Mouse (Mus musculus): Measurements from ENCODE around the gene Rpl10a.

The Rpl10a gene

GRCm38 (mm10) chr17:28332113-28332914, 4.0 kb downstream of the Rpl10a start:
- POLR2A ChIA-PET: interaction anchor here (0.6 to 45.8 kb wide), 106 partner anchors 7 to 1245 kb away, joined by 3 to 990 read pairs (median 5); partner anchors contain the start of genes Fance (in 3 of the 4), Tead3 (in 3 of the 4), Ppard (in 2 of the 4) and Hmga1 (in 1 of the 4)
- CTCF ChIA-PET: interaction anchor here (0.6 to 1.8 kb wide), 10 partner anchors 9 to 704 kb away, joined by 3 to 7 read pairs (median 3); no protein-coding TSS in a partner anchor

GRCm38 (mm10) chr17:28332915-28333546, 4.8 kb downstream of the Rpl10a start:
- POLR2A ChIA-PET: interaction anchor here (0.7 to 45.8 kb wide), 27 partner anchors 8 to 195 kb away, joined by 3 to 990 read pairs (median 12); partner anchors contain the start of genes Tead3 (in 2 of the 4), Fance (in 1 of the 4), Ppard (in 1 of the 4) and Rpl10a (in 1 of the 4)
- CTCF ChIA-PET: interaction anchor here in 2 of 4 experiments (0.5 to 0.9 kb wide), 2 partner anchors 35 to 631 kb away, joined by 3 to 14 read pairs; no protein-coding TSS in a partner anchor

- CTCF ChIA-PET: interaction anchor here in 1 of 4 experiments (0.7 kb wide), 1 partner anchor 177 kb away, joined by 3 read pairs; no protein-coding TSS in a partner anchor
- POLR2A ChIA-PET: interaction anchor here in 3 of 4 experiments (0.8 to 45.8 kb wide), 5 partner anchors 8 to 18 kb away, joined by 3 to 990 read pairs (median 4); partner anchors contain the start of genes Tead3 (in 2 of the 3), Fance (in 1 of the 3), Rpl10a (in 1 of the 3) and Tulp1 (in 1 of the 3)
Measured at GRCm38 (mm10) chr17:28335267-28335666, 7.0 kb downstream of the Rpl10a start.

GRCm38 (mm10) chr17:28337547-28337946, 9.3 kb downstream of the Rpl10a start:
- POLR2A ChIA-PET: interaction anchor here in 3 of 4 experiments (0.6 to 45.8 kb wide), 11 partner anchors 6 to 786 kb away, joined by 3 to 990 read pairs (median 4); partner anchors contain the start of genes Rpl10a (in 2 of the 3), Fance (in 1 of the 3), Tead3 (in 1 of the 3) and Tulp1 (in 1 of the 3)
- CTCF ChIA-PET: interaction anchor here (0.6 to 2.1 kb wide), 16 partner anchors 12 to 1047 kb away, joined by 3 to 12 read pairs (median 5); partner anchors contain the start of genes Fance (in 1 of the 4) and Tead3 (in 1 of the 4)

- CTCF ChIA-PET: interaction anchor here in 1 of 4 experiments (3.0 kb wide), 1 partner anchor 9 kb away, joined by 8 read pairs; the partner anchor contains the start of gene Tead3
- POLR2A ChIA-PET: interaction anchor here in 3 of 4 experiments (0.7 to 45.8 kb wide), 7 partner anchors 9 to 142 kb away, joined by 3 to 990 read pairs (median 9); partner anchors contain the start of genes Rpl10a (in 2 of the 3), Fance (in 1 of the 3) and Tead3 (in 1 of the 3)
Measured at GRCm38 (mm10) chr17:28340578-28340977, 12.3 kb downstream of the Rpl10a start.

GRCm38 (mm10) chr17:28341091-28341490, 12.8 kb downstream of the Rpl10a start:
- CTCF ChIA-PET: interaction anchor here in 3 of 4 experiments (0.6 to 3.0 kb wide), 3 partner anchors 9 to 48 kb away, joined by 3 to 8 read pairs (median 7); partner anchors contain the start of gene Tead3 (in 1 of the 3)

GRCm38 (mm10) chr17:28344050-28344607, 15.9 kb downstream of the Rpl10a start:
- ChIA-PET CTCF (interaction anchor here in 3 of 4 experiments (0.6 to 0.9 kb wide), 4 partner anchors 22 to 262 kb away, joined by 3 to 4 read pairs (median 4); no protein-coding TSS in a partner anchor), POLR2A (interaction anchor here (1.0 to 45.8 kb wide), 6 partner anchors 12 to 31 kb away, joined by 3 to 990 read pairs (median 8); partner anchors contain the start of genes Fance (in 2 of the 4) and Rpl10a (in 1 of the 4))

More at GRCm38 (mm10) chr17:28341091-28341490, 12.8 kb downstream of the Rpl10a start:
- POLR2A ChIA-PET: interaction anchor here in 3 of 4 experiments (0.7 to 45.8 kb wide), 10 partner anchors 9 to 184 kb away, joined by 3 to 990 read pairs (median 6); partner anchors contain the start of genes Tead3 (in 2 of the 3), Fance (in 1 of the 3) and Rpl10a (in 1 of the 3)

- ChIA-PET CTCF (interaction anchor here in 3 of 4 experiments (0.6 to 2.1 kb wide), 8 partner anchors 13 to 48 kb away, joined by 3 to 12 read pairs (median 4); partner anchors contain the start of gene Fance (in 1 of the 3)), POLR2A (interaction anchor here (1.0 to 45.8 kb wide), 10 partner anchors 11 to 144 kb away, joined by 3 to 990 read pairs (median 6); partner anchors contain the start of genes Fance (in 2 of the 4) and Rpl10a (in 2 of the 4))
Measured at GRCm38 (mm10) chr17:28344670-28345069, 16.4 kb downstream of the Rpl10a start.

GRCm38 (mm10) chr17:28345271-28345721, 17.0 kb downstream of the Rpl10a start:
- ChIA-PET CTCF (interaction anchor here (0.5 to 2.1 kb wide), 11 partner anchors 13 to 1350 kb away, joined by 3 to 18 read pairs (median 4); partner anchors contain the start of gene Fance (in 1 of the 4)), POLR2A (interaction anchor here (0.6 to 45.8 kb wide), 14 partner anchors 11 to 163 kb away, joined by 3 to 990 read pairs (median 6); partner anchors contain the start of genes Fance (in 2 of the 4) and Rpl10a (in 2 of the 4))

- POLR2A ChIA-PET: interaction anchor here (0.6 to 45.8 kb wide), 14 partner anchors 10 to 260 kb away, joined by 3 to 990 read pairs (median 6); partner anchors contain the start of genes Rpl10a (in 2 of the 4) and Fance (in 1 of the 4)
- CTCF ChIA-PET: interaction anchor here (0.5 to 2.1 kb wide), 10 partner anchors 13 to 1350 kb away, joined by 3 to 12 read pairs (median 4); no protein-coding TSS in a partner anchor
Measured at GRCm38 (mm10) chr17:28345882-28346281, 17.6 kb downstream of the Rpl10a start.

GRCm38 (mm10) chr17:28347327-28347726, 19.1 kb downstream of the Rpl10a start:
- ChIA-PET POLR2A (interaction anchor here in 3 of 4 experiments (0.6 to 45.8 kb wide), 3 partner anchors 15 to 23 kb away, joined by 3 to 990 read pairs (median 3); partner anchors contain the start of genes Fance (in 1 of the 3) and Rpl10a (in 1 of the 3)), CTCF (no interaction called here)

GRCm38 (mm10) chr17:28348211-28348610, 19.9 kb downstream of the Rpl10a start:
- CTCF ChIA-PET: interaction anchor here in 2 of 4 experiments (0.6 to 2.9 kb wide), 4 partner anchors 10 to 127 kb away, joined by 3 to 11 read pairs (median 7); no protein-coding TSS in a partner anchor
- POLR2A ChIA-PET: interaction anchor here (0.7 to 45.8 kb wide), 9 partner anchors 10 to 181 kb away, joined by 3 to 990 read pairs (median 8); partner anchors contain the start of genes Rpl10a (in 2 of the 4) and Fance (in 1 of the 4)

- POLR2A ChIA-PET: interaction anchor here (0.6 to 45.8 kb wide), 18 partner anchors 8 to 200 kb away, joined by 3 to 990 read pairs (median 8); partner anchors contain the start of genes Rpl10a (in 2 of the 4), Fance (in 1 of the 4), Tulp1 (in 1 of the 4) and Zfp523 (in 1 of the 4)
- CTCF ChIA-PET: interaction anchor here in 3 of 4 experiments (0.5 to 2.9 kb wide), 11 partner anchors 8 to 176 kb away, joined by 3 to 11 read pairs (median 4); no protein-coding TSS in a partner anchor
Measured at GRCm38 (mm10) chr17:28349264-28349880, 21.1 kb downstream of the Rpl10a start.

GRCm38 (mm10) chr17:28349901-28350465, 21.7 kb downstream of the Rpl10a start:
- ChIA-PET CTCF (interaction anchor here (0.5 to 2.9 kb wide), 23 partner anchors 9 to 375 kb away, joined by 3 to 11 read pairs (median 4); partner anchors contain the start of gene Def6 (in 1 of the 4)), POLR2A (interaction anchor here (0.5 to 45.8 kb wide), 26 partner anchors 8 to 689 kb away, joined by 3 to 990 read pairs (median 4); partner anchors contain the start of genes Rpl10a (in 2 of the 4), Tulp1 (in 2 of the 4), Fance (in 1 of the 4) and Zfp523 (in 1 of the 4))
